ENCODE assay signal across 8 mouse cellular contexts in the genomic region with DNA sequence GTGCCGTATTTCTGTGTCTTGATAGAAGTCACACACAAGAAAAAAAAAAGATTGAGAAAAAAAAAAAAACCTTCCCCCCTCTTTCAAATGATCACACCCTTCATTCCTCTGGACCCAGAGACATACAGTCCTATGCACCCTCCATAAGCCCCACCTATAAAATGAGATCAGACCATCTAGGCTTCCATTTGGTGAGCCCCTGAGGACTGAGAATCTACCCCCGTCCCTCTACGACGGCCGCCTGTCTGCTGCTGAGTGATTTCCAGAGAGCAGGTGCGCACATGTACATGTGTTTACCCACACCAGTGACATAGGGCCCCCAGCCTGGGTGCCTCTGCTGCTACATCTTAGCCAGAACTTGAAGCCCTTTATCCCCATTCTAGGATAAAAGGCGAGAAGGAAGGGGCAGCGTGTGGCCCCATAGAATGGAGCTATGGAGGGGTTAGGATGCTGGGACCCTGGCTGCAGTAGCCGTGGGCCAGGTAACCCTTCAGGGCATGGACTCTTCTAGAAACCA. TPM values are rescaled to one million over a fixed set of nuclear protein-coding genes. Genes with fewer than 3 reads are reported as not detected.
DNase-seq lines count a peak whose midpoint lies in the region; ATAC-seq and TF ChIP-seq lines count a peak whose summit lies in the region.

No protein-coding gene starts in this region.

- no peak; the same call in 1 of the 2 replicates for TF ChIP-seq EP300 in lung, postnatal 0 days (IDR thresholded peaks at IDR 0.05)

- H3K4me1 ChIP-seq in lung, postnatal 0 days (ENCODE audit: insufficient read depth, low read depth, low read length): peaks cover 26% of the 10 kb centered on the region; the same call in 1 of the 2 replicates
- H3K4me1 ChIP-seq in embryonic facial prominence, embryonic 13.5 days: peaks cover 59% of the 10 kb centered on the region
- peaks cover 16% of the 10 kb centered on the region for H3K4me1 ChIP-seq in hindbrain, postnatal 0 days (ENCODE audit: insufficient read depth, low read length)
- peaks cover 6% of the 10 kb centered on the region for H3K4me1 ChIP-seq in midbrain, embryonic 11.5 days (ENCODE audit: control insufficient read depth, insufficient read depth, low read length)

- peak overlapping the region; percentile 78 for H3K27ac ChIP-seq in lung, postnatal 0 days (ENCODE audit: low read length)
- H3K27ac ChIP-seq in embryonic facial prominence, embryonic 13.5 days: peak overlapping the region; percentile 36; the same call in 1 of the 2 replicates
- peak overlapping the region; percentile 69 for H3K27ac ChIP-seq in hindbrain, postnatal 0 days
- H3K27ac ChIP-seq in midbrain, embryonic 11.5 days (ENCODE audit: low read depth, low read length): no peak overlapping the region

- intact Hi-C loops in left cerebral cortex, postnatal 10 days (cut with DNase I): no loop called here

- no peak for ATAC-seq in lung, postnatal 0 days
- ATAC-seq in embryonic facial prominence, embryonic 13.5 days (ENCODE audit: insufficient number of reproducible peaks, insufficient read depth, low FRiP score, low TSS enrichment, low read depth): no peak
- ATAC-seq in hindbrain, postnatal 0 days: peak; percentile 28
- peak; percentile 25; the same call in 1 of the 2 replicates for ATAC-seq in midbrain, embryonic 11.5 days (ENCODE audit: low FRiP score)
- ATAC-seq in granulocyte monocyte progenitor cell, adult 5-6 weeks (replicated peaks; ENCODE audit: poor library complexity, severe bottlenecking): no peak

- peak overlapping the region; percentile 60; the same call in 1 of the 2 replicates for H3K4me2 ChIP-seq in lung, postnatal 0 days (replicated peaks; ENCODE audit: low read depth, low read length)
- peak overlapping the region; percentile 54 for H3K4me2 ChIP-seq in embryonic facial prominence, embryonic 13.5 days
- H3K4me2 ChIP-seq in hindbrain, postnatal 0 days (ENCODE audit: low read depth, low read length): peak overlapping the region; percentile 53
- H3K4me2 ChIP-seq in midbrain, embryonic 11.5 days: peak overlapping the region; percentile 47

- TF ChIP-seq CTCF in lung, postnatal 0 days (IDR thresholded peaks at IDR 0.05): no peak
- TF ChIP-seq CTCF in hindbrain, postnatal 0 days (IDR thresholded peaks at IDR 0.05; ENCODE audit: low read depth): no peak

- H3K9me3 ChIP-seq in lung, postnatal 0 days (ENCODE audit: low read length): no peaks in the 10 kb centered on the region
- H3K9me3 ChIP-seq in embryonic facial prominence, embryonic 13.5 days: no peaks in the 10 kb centered on the region
- no peaks in the 10 kb centered on the region for H3K9me3 ChIP-seq in hindbrain, postnatal 0 days (ENCODE audit: low read length)
- no peaks in the 10 kb centered on the region for H3K9me3 ChIP-seq in midbrain, embryonic 11.5 days (ENCODE audit: control insufficient read depth, low read length)

- no peak for DNase-seq in lung, postnatal 0 days (ENCODE audit: low spot score)
- DNase-seq in lung, adult 18-20 months: no peak
- DNase-seq in hindbrain, postnatal 0 days (ENCODE audit: low spot score): no peak
- DNase-seq in midbrain, embryonic 11.5 days (ENCODE audit: low spot score, missing footprints): no peak
- no peak for DNase-seq in left cerebral cortex, postnatal 10 days (ENCODE audit: extremely low spot score in 1 of 2, low spot score in 2 of 2)
- no peak for DNase-seq in spleen, postnatal 10 days (ENCODE audit: low spot score in 2 of 2)

- H3K4me3 ChIP-seq in lung, postnatal 0 days (ENCODE audit: low read depth, low read length): no peak overlapping the region
- no peak overlapping the region for H3K4me3 ChIP-seq in embryonic facial prominence, embryonic 13.5 days
- H3K4me3 ChIP-seq in hindbrain, postnatal 0 days (ENCODE audit: low read length): no peak overlapping the region
- no peak overlapping the region for H3K4me3 ChIP-seq in midbrain, embryonic 11.5 days (ENCODE audit: low read depth, low read length)

- H3K36me3 ChIP-seq in lung, postnatal 0 days (ENCODE audit: insufficient read depth, low read length): peaks cover 32% of the 10 kb centered on the region
- H3K36me3 ChIP-seq in embryonic facial prominence, embryonic 13.5 days: peaks cover 42% of the 10 kb centered on the region
- H3K36me3 ChIP-seq in hindbrain, postnatal 0 days (ENCODE audit: insufficient read depth, low read length): peaks cover 27% of the 10 kb centered on the region; the same call in 1 of the 2 replicates
- peaks cover 18% of the 10 kb centered on the region for H3K36me3 ChIP-seq in midbrain, embryonic 11.5 days (ENCODE audit: control insufficient read depth, insufficient read depth, low read length)

- no peaks in the 10 kb centered on the region for H3K27me3 ChIP-seq in lung, postnatal 0 days (replicated peaks; ENCODE audit: insufficient read depth, low read length)
- H3K27me3 ChIP-seq in embryonic facial prominence, embryonic 13.5 days: no peaks in the 10 kb centered on the region
- H3K27me3 ChIP-seq in hindbrain, postnatal 0 days (ENCODE audit: insufficient read depth, low read length): no peaks in the 10 kb centered on the region
- no peaks in the 10 kb centered on the region; the same call in 1 of the 2 replicates for H3K27me3 ChIP-seq in midbrain, embryonic 11.5 days (ENCODE audit: control insufficient read depth, insufficient read depth, low read length)

- no peak overlapping the region for H3K9ac ChIP-seq in lung, postnatal 0 days (replicated peaks; ENCODE audit: low read depth)
- H3K9ac ChIP-seq in embryonic facial prominence, embryonic 13.5 days: peak overlapping the region; percentile 36; the same call in 1 of the 2 replicates
- no peak overlapping the region for H3K9ac ChIP-seq in hindbrain, postnatal 0 days (replicated peaks; ENCODE audit: low read length)
- H3K9ac ChIP-seq in midbrain, embryonic 11.5 days (ENCODE audit: low read length): no peak overlapping the region

- 34% methylated on average over 9 of the region's 9 CpGs for WGBS in lung, postnatal 0 days
- WGBS in embryonic facial prominence, embryonic 13.5 days: 35% methylated on average over 9 of the region's 9 CpGs
- WGBS in hindbrain, postnatal 0 days: 23% methylated on average over 9 of the region's 9 CpGs
- 35% methylated on average over 9 of the region's 9 CpGs for WGBS in midbrain, embryonic 11.5 days

RNA-seq across cellular contexts. Expression of gene Bcl9l, which starts 27.8 kb away (rescaled TPM):
- 10.7 and 12.3 TPM in 2 replicates for polyA plus RNA-seq in lung, postnatal 0 days (2015; fragmentation: Nextera tagmentation; extraction: Ambion mirVana)
- 18.2 and 19.3 TPM in 2 replicates for polyA plus RNA-seq in embryonic facial prominence, embryonic 13.5 days (2015; fragmentation: Nextera tagmentation; extraction: Ambion mirVana)
- total RNA-seq in hindbrain, postnatal 0 days (2014; rRNA removed): 32.7 and 44.5 TPM in 2 replicates
- 7.8 and 8.4 TPM in 2 replicates for polyA plus RNA-seq in hindbrain, postnatal 0 days (2015; fragmentation: Nextera tagmentation; extraction: Ambion mirVana)
- 5.6 and 6.4 TPM in 2 replicates for polyA plus RNA-seq in midbrain, embryonic 11.5 days (2014; fragmentation: Nextera tagmentation; extraction: Ambion mirVana)
- 8.7 and 13.0 TPM in 2 replicates for total RNA-seq in granulocyte monocyte progenitor cell, adult 5-6 weeks (2014; fragmentation: Nextera tagmentation)
- 1.6 and 2.6 TPM in 2 replicates for total RNA-seq in granulocyte monocyte progenitor cell, adult 5-6 weeks (2017)
- 10 to 100 TPM; 85.4 to 98.1 TPM for total RNA-seq in left cerebral cortex, postnatal 10 days (2021)

RNA-seq across cellular contexts. Expression of gene Cxcr5, which starts 51.3 kb away (rescaled TPM):
- 0.17 TPM in 2 replicates for polyA plus RNA-seq in lung, postnatal 0 days (2015; fragmentation: Nextera tagmentation; extraction: Ambion mirVana)
- 0.10 TPM in 1 of 2 replicates, not detected in the other for polyA plus RNA-seq in embryonic facial prominence, embryonic 13.5 days (2015; fragmentation: Nextera tagmentation; extraction: Ambion mirVana)
- total RNA-seq in hindbrain, postnatal 0 days (2014; rRNA removed): not detected in 2 replicates
- polyA plus RNA-seq in hindbrain, postnatal 0 days (2015; fragmentation: Nextera tagmentation; extraction: Ambion mirVana): not detected in 2 replicates
- 0.10 TPM in 1 of 2 replicates, not detected in the other for polyA plus RNA-seq in midbrain, embryonic 11.5 days (2014; fragmentation: Nextera tagmentation; extraction: Ambion mirVana)
- total RNA-seq in granulocyte monocyte progenitor cell, adult 5-6 weeks (2014; fragmentation: Nextera tagmentation): not detected in 2 replicates
- total RNA-seq in granulocyte monocyte progenitor cell, adult 5-6 weeks (2017): not detected in 2 replicates
- total RNA-seq in left cerebral cortex, postnatal 10 days (2021): not detected

RNA-seq across cellular contexts. Expression of gene Upk2, which starts 55.6 kb away (rescaled TPM):
- polyA plus RNA-seq in lung, postnatal 0 days (2015; fragmentation: Nextera tagmentation; extraction: Ambion mirVana): 2.2 and 2.3 TPM in 2 replicates
- 2.8 and 2.9 TPM in 2 replicates for polyA plus RNA-seq in embryonic facial prominence, embryonic 13.5 days (2015; fragmentation: Nextera tagmentation; extraction: Ambion mirVana)
- total RNA-seq in hindbrain, postnatal 0 days (2014; rRNA removed): not detected in 2 replicates
- polyA plus RNA-seq in hindbrain, postnatal 0 days (2015; fragmentation: Nextera tagmentation; extraction: Ambion mirVana): not detected in 2 replicates
- polyA plus RNA-seq in midbrain, embryonic 11.5 days (2014; fragmentation: Nextera tagmentation; extraction: Ambion mirVana): not detected in 2 replicates
- total RNA-seq in granulocyte monocyte progenitor cell, adult 5-6 weeks (2014; fragmentation: Nextera tagmentation): not detected in 2 replicates
- not detected in 2 replicates for total RNA-seq in granulocyte monocyte progenitor cell, adult 5-6 weeks (2017)
- total RNA-seq in left cerebral cortex, postnatal 10 days (2021): not detected

Comparison
In these comparisons a context has a peak if more than half of its experiments do, and no peak if none do; other contexts are left out.
1. ATAC-seq: peak in hindbrain, postnatal 0 days (single experiment) and midbrain, embryonic 11.5 days (single experiment); none in lung, postnatal 0 days (single experiment), embryonic facial prominence, embryonic 13.5 days (single experiment) and granulocyte monocyte progenitor cell, adult 5-6 weeks (single experiment).
2. Peak in every context shown above with its lines, with median percentiles within 50 percentile points of each other: H3K4me2 ChIP-seq.